Mouse (Mus musculus) lung, adult 2 months (tissue): ENCODE results near the gene Celsr1. TPM values are rescaled to one million over a fixed set of nuclear protein-coding genes. Genes with fewer than 3 reads are reported as not detected.

Experiments used
- DNase-seq: peaks from one replicate; pipeline ENCODE4 v3.0.0; 2022
- H3K4me1 ChIP-seq: fragments of 200-500 bp; 2 replicates; pipeline ENCODE4 v1.6.1; 2011; ENCODE audit warnings: low read length; ENCODE audit not compliant: control insufficient read depth, insufficient read depth
- H3K4me3 ChIP-seq: fragments of 200-500 bp; replicated peaks from 2 replicates; pipeline ENCODE3; 2011; ENCODE audit warnings: low read depth, mild to moderate bottlenecking, control low read depth, low read length; ENCODE audit errors: extremely low read depth
- CTCF ChIP-seq: fragments of 200-500 bp; IDR thresholded peaks from 2 replicates; pipeline ENCODE4 v1.5.1; 2011; ENCODE audit warnings: mild to moderate bottlenecking, low read length, control low read depth; ENCODE audit not compliant: insufficient read depth
- POLR2A ChIP-seq: fragments of 200-500 bp; IDR thresholded peaks from 2 replicates; pipeline ENCODE4 v1.6.1; 2011; ENCODE audit warnings: low read depth, mild to moderate bottlenecking, control low read depth, low read length, borderline replicate concordance; ENCODE audit errors: extremely low read depth
- WGBS: fragments of 180-500 bp; shearing (Covaris S2); methylation state at CpG from one replicate; pipeline ENCODE4 v1.1.7; 2018; 5-methylcytosine and 5-hydroxymethylcytosine counted together
- polyA plus RNA-seq: library from polyadenylated mRNA; depleted of rRNA; stranded (reverse); fragments of >200 nt; gene quantifications from 2 replicates; pipeline ENCODE4 v1.2.3, GENCODE M21; 2012; rRNA removed

Celsr1 gene
- polyA plus RNA-seq, 1 experiment = 16.0 TPM

- DNase-seq = no peak
- Histone ChIP-seq H3K4me1 (no peaks in the 10 kb centered on the region), H3K4me3 (peak overlapping the region; percentile 72)
- TF ChIP-seq CTCF (no peak), POLR2A (no peak)
- WGBS = 10% methylated on average over 15 of the region's 15 CpGs
These were observed 174.5 kb downstream of the Celsr1 start for GRCm38 (mm10) chr15:85858980-85859489.

- H3K4me1 ChIP-seq = no peaks in the 10 kb centered on the region
- TF ChIP-seq CTCF (no peak), POLR2A (no peak)
- WGBS = 79% methylated on average over 12 of the region's 12 CpGs
- DNase-seq = no peak
- H3K4me3 ChIP-seq = no peak overlapping the region
These were observed 181.8 kb downstream of the Celsr1 start for GRCm38 (mm10) chr15:85851656-85852392.

Other genes starting within 250 kb of the Celsr1 start
- gene Cdpf1, start 222.1 kb downstream of the Celsr1 start, polyA plus RNA-seq = 39.0 and 43.0 TPM in 2 replicates
- 0.25 and 0.44 TPM in 2 replicates for gene Pkdrej, start 212.0 kb downstream of the Celsr1 start, polyA plus RNA-seq
- gene Ttc38, start 201.5 kb downstream of the Celsr1 start, polyA plus RNA-seq = 8.7 and 13.0 TPM in 2 replicates
- 1.0 and 2.0 TPM in 2 replicates for gene Gtse1, start 174.0 kb downstream of the Celsr1 start, polyA plus RNA-seq
- 32.6 and 43.9 TPM in 2 replicates for gene Trmu, start 154.5 kb downstream of the Celsr1 start, polyA plus RNA-seq
- 21.5 and 24.4 TPM in 2 replicates for gene Gramd4, start 23.9 kb upstream of the Celsr1 start, polyA plus RNA-seq
- gene Cerk, start 152.4 kb upstream of the Celsr1 start, polyA plus RNA-seq = 38.2 and 40.8 TPM in 2 replicates
- gene Tbc1d22a, start 180.7 kb upstream of the Celsr1 start, polyA plus RNA-seq = 31.9 and 34.7 TPM in 2 replicates